Mouse (Mus musculus) frontal cortex, postnatal 36 days (tissue): ENCODE measurements at regions not wholly inside any gene's neighbourhood (a gene's known extent, or its start where the extent isn't known, plus 50 kb on each side); places are given as distances from the start of the nearest gene placed in this dataset.
A peak's percentile ranks its signal among the peaks of the same experiment; 100 is the strongest.

ENCODE experiments used
- DNase-seq, 2 experiments: peaks; one replicate each; pipeline ENCODE4 v3.0.0; 2022; ENCODE audit warnings: low spot score in 2 of 2

GRCm38 (mm10) chr9:112938781-112939180 lies 703.0 kb upstream of the Arpp21 start:
- no peak for DNase-seq

GRCm38 (mm10) chr9:112909311-112910101 lies 673.8 kb upstream of the Arpp21 start:
- DNase-seq = peak; percentile 70 to 75

- DNase-seq = peak; percentile 22 to 55
Measured at GRCm38 (mm10) chr9:112905955-112906354, 670.2 kb upstream of the Arpp21 start.

- DNase-seq = peak; percentile 21 to 56
Measured at GRCm38 (mm10) chr9:112864921-112865320, 629.2 kb upstream of the Arpp21 start.

GRCm38 (mm10) chr9:112861136-112861535 lies 625.4 kb upstream of the Arpp21 start:
- peak in 1 of 2 experiments; percentile 17 for DNase-seq

- peak; percentile 26 to 33 for DNase-seq
Measured at GRCm38 (mm10) chr9:112860307-112860893, 624.7 kb upstream of the Arpp21 start.

- no peak for DNase-seq
Measured at GRCm38 (mm10) chr9:112841473-112841872, 605.7 kb upstream of the Arpp21 start.

- DNase-seq = peak in 1 of 2 experiments; percentile 33
Measured at GRCm38 (mm10) chr9:112839071-112839793, 603.5 kb upstream of the Arpp21 start.

GRCm38 (mm10) chr9:112837563-112837962 lies 601.8 kb upstream of the Arpp21 start:
- no peak for DNase-seq

- no peak for DNase-seq
Measured at GRCm38 (mm10) chr9:112834441-112835245, 598.9 kb upstream of the Arpp21 start.

GRCm38 (mm10) chr9:112831102-112831501 lies 595.4 kb upstream of the Arpp21 start:
- DNase-seq = peak in 1 of 2 experiments; percentile 62

GRCm38 (mm10) chr9:112828602-112829001 lies 592.9 kb upstream of the Arpp21 start:
- no peak for DNase-seq

GRCm38 (mm10) chr9:112826592-112826991 lies 590.9 kb upstream of the Arpp21 start:
- no peak for DNase-seq

GRCm38 (mm10) chr9:112821940-112822339 lies 586.2 kb upstream of the Arpp21 start:
- peak in 1 of 2 experiments; percentile 38 for DNase-seq

- DNase-seq = no peak
Measured at GRCm38 (mm10) chr9:112811946-112812345, 576.2 kb upstream of the Arpp21 start.

- DNase-seq = no peak
Measured at GRCm38 (mm10) chr9:112799583-112800220, 564.0 kb upstream of the Arpp21 start.

GRCm38 (mm10) chr9:112793537-112793936 lies 557.8 kb upstream of the Arpp21 start:
- DNase-seq = no peak

GRCm38 (mm10) chr9:112771981-112772380 lies 536.2 kb upstream of the Arpp21 start:
- no peak for DNase-seq

GRCm38 (mm10) chr9:112744616-112745015 lies 508.9 kb upstream of the Arpp21 start:
- no peak for DNase-seq

GRCm38 (mm10) chr9:112743871-112744590 lies 508.3 kb upstream of the Arpp21 start:
- no peak for DNase-seq
